Mouse (Mus musculus): ENCODE results near the gene Nxpe4. TPM values are rescaled to one million over a fixed set of nuclear protein-coding genes. Genes with fewer than 3 reads are reported as not detected.
"Not testable (repeated sequence)": the region's sequence is repeated elsewhere in the genome, so short reads cannot be mapped to it uniquely, and the experiment has no call there.

The Nxpe4 gene
- polyA plus RNA-seq, 1 experiment from 2014 or later, result 8.6 TPM

DNA sequence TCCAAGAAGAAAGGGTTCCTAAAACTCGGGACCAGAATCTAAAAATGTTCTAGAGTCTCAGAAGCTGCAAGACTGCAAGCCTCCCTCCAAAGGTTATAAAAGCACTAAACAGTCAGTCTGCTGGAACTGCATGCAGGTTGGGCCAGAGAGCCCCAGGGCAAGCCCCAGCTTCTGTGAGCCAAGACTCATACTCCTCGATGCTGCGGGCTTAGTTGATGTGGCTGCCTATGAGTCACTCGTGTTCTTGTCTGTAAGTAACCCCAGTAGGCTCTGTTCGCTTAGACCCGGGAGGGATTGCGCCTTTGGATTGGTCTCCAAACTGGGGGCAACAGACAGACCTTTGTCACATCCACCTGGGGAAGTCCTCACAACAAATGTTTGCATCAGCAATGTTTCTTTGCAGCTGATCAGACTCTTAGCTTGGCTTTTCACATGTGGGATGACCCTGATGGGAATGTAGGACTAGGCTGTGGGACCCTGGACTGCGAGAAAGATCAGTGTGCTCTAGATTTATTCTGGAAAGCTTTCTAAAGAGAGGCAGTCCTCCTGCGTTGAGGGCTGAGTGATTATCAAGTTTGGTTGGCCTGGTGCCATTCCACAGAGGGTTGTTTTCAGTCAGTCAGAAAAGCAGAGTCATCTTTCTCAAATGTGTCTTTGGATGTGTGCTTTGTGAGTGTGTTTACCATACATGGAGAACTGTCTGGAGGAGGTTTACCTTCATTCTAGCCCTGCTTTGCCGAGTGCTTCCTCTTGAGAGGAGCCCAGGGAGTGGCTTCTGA, 245.9 kb downstream of the Nxpe4 start:
- no peak overlapping the region for H3K27ac ChIP-seq (replicated peaks; ENCODE audit: low read depth, low read length)
- no peak for DNase-seq (ENCODE audit: low spot score)
- no peaks in the 10 kb centered on the region for H3K27me3 ChIP-seq (ENCODE audit: control insufficient read depth, insufficient read depth, low read length)
- ATAC-seq (replicated peaks; ENCODE audit: insufficient number of reproducible peaks, low FRiP score, low TSS enrichment, low read depth), result no peak
- H3K4me3 ChIP-seq (ENCODE audit: low read depth, low read length), result no peak overlapping the region
- 80% methylated on average over 10 of the region's 10 CpGs for WGBS
- no peaks in the 10 kb centered on the region for H3K36me3 ChIP-seq (replicated peaks; ENCODE audit: control insufficient read depth, insufficient read depth, low read depth, low read length)
- H3K4me2 ChIP-seq (ENCODE audit: low read depth, low read length), result no peak overlapping the region
- no peaks in the 10 kb centered on the region for H3K4me1 ChIP-seq (ENCODE audit: control insufficient read depth, insufficient read depth, low read length)
- H3K9me3 ChIP-seq (replicated peaks; ENCODE audit: control insufficient read depth, low read length), result no peaks in the 10 kb centered on the region
- H3K9ac ChIP-seq (replicated peaks; ENCODE audit: low read length), result no peak overlapping the region

DNA sequence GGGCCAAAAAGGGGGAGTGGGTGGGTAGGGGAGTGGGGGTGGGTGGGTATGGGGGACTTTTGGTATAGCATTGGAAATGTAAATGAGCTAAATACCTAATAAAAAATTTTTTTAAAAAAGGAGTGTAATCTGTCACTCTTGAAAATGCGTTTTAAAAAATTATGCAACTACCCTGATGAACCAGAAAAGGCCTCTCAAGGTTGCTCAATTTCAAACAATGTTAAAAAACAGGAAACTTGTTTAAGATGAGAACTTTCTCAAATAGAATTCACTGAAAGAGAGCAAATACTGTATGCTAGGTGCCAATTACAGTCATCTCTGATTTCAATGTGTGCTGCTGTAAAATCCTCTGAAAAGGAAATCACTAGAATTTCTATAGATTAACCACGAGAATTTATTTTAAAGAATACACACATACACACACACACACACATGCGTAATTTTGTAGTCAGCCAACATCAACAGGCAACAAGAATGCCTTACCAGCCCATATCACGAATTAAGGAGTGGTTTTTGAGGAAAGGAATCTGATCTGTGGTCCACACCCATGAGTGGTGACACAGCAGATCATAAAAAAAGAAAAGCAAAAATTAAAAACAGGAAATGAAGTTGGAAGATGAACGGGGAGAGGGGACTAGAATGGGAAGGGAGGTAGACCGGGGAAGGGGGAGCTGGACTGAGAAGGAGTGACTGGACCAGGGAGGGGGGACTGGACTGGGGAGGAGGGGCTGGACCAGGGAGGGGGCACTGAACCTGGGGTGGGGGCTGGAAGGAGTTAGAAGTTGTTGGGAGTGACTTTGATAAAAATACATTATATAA, 248.6 kb downstream of the Nxpe4 start:
- no peak overlapping the region for H3K4me2 ChIP-seq (ENCODE audit: low read depth, low read length)
- H3K9me3 ChIP-seq (replicated peaks; ENCODE audit: control insufficient read depth, low read length), result no peaks in the 10 kb centered on the region
- H3K4me1 ChIP-seq (ENCODE audit: control insufficient read depth, insufficient read depth, low read length), result no peaks in the 10 kb centered on the region
- 77% methylated on average over 6 of the region's 6 CpGs for WGBS
- H3K27ac ChIP-seq (replicated peaks; ENCODE audit: low read depth, low read length), result no peak overlapping the region
- DNase-seq (ENCODE audit: low spot score) (no peak), ATAC-seq (replicated peaks; ENCODE audit: insufficient number of reproducible peaks, low FRiP score, low TSS enrichment, low read depth) (no peak)
- H3K36me3 ChIP-seq (replicated peaks; ENCODE audit: control insufficient read depth, insufficient read depth, low read depth, low read length), result no peaks in the 10 kb centered on the region
- no peaks in the 10 kb centered on the region for H3K27me3 ChIP-seq (ENCODE audit: control insufficient read depth, insufficient read depth, low read length)
- H3K9ac ChIP-seq (replicated peaks; ENCODE audit: low read length), result no peak overlapping the region
- H3K4me3 ChIP-seq (ENCODE audit: low read depth, low read length), result no peak overlapping the region

DNA sequence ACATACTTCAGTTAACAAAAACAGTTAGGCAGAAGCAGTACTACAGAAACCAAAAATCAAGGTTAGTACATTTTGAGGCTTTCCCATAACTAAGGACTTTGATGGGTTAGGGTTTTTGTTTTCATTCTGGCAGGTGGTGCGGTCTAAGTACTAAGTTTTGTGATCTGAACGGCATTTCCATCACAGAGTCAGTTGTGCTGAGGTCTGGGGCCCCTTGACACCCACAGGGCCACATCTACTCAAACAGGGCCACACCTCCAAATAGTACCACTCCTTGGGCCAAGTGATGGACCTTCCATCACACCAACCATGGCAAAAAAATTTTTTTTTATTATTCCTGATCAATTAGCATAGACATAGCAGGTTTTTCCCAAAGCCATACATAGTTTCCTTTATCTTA, 251.8 kb downstream of the Nxpe4 start:
- Histone ChIP-seq H3K27me3 (ENCODE audit: control insufficient read depth, insufficient read depth, low read length) (no peaks in the 10 kb centered on the region), H3K4me2 (ENCODE audit: low read depth, low read length) (no peak overlapping the region), H3K36me3 (replicated peaks; ENCODE audit: control insufficient read depth, insufficient read depth, low read depth, low read length) (no peaks in the 10 kb centered on the region), H3K4me1 (ENCODE audit: control insufficient read depth, insufficient read depth, low read length) (no peaks in the 10 kb centered on the region), H3K9ac (replicated peaks; ENCODE audit: low read length) (no peak overlapping the region), H3K27ac (replicated peaks; ENCODE audit: low read depth, low read length) (no peak overlapping the region), H3K4me3 (ENCODE audit: low read depth, low read length) (no peak overlapping the region), H3K9me3 (replicated peaks; ENCODE audit: control insufficient read depth, low read length) (no peaks in the 10 kb centered on the region)
- WGBS, result 78% methylated on average over 2 of the region's 2 CpGs
- DNase-seq (ENCODE audit: low spot score), result no peak
- ATAC-seq (replicated peaks; ENCODE audit: insufficient number of reproducible peaks, low FRiP score, low TSS enrichment, low read depth), result no peak

DNA sequence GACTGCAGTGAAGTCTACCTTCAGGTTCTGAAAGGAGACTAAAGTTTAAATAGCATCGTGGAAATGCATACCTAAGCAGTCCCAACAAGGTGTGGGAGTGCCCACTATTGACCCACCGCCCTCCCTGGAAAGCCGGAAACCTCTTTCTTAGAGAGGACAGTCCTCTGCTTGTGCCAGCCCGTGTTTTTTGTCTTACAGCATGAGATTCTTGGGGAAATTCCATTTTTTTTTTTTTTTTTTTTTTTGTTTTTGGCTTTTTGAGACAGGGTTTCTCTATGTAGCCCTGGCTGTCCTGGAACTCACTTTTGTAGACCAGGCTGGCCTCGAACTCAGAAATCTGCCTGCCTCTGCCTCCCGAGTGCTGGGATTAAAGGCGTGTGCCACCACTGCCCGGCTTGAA, 255.5 kb downstream of the Nxpe4 start:
- not testable (repeated sequence) for H3K27me3 ChIP-seq (ENCODE audit: control insufficient read depth, insufficient read depth, low read length); H3K9me3 ChIP-seq (replicated peaks; ENCODE audit: control insufficient read depth, low read length); H3K4me3 ChIP-seq (ENCODE audit: low read depth, low read length); H3K27ac ChIP-seq (replicated peaks; ENCODE audit: low read depth, low read length); DNase-seq (ENCODE audit: low spot score); ATAC-seq (replicated peaks; ENCODE audit: insufficient number of reproducible peaks, low FRiP score, low TSS enrichment, low read depth); H3K9ac ChIP-seq (replicated peaks; ENCODE audit: low read length); H3K36me3 ChIP-seq (replicated peaks; ENCODE audit: control insufficient read depth, insufficient read depth, low read depth, low read length); H3K4me2 ChIP-seq (ENCODE audit: low read depth, low read length); H3K4me1 ChIP-seq (ENCODE audit: control insufficient read depth, insufficient read depth, low read length)
- 92% methylated on average over 8 of the region's 8 CpGs for WGBS

DNA sequence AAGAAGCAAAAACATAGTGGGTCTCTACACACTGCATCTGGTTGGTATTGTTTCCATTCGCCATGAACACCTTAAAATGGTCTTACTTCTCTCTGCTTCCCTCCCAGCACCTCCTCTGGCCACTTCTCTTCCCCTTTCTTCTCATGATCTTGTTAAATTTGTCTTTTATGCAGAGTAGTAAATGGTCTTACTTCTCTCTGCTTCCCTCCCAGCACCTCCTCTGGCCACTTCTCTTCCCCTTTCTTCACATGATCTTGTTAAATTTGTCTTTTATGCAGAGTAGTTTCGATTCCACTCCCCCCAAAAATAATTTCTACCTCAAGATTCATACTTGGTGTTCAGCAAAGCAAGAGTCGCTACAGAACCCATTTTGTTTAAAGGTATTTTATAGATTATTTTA, 256.2 kb downstream of the Nxpe4 start:
- Histone ChIP-seq H3K36me3 (replicated peaks; ENCODE audit: control insufficient read depth, insufficient read depth, low read depth, low read length) (no peaks in the 10 kb centered on the region), H3K4me2 (ENCODE audit: low read depth, low read length) (no peak overlapping the region), H3K4me3 (ENCODE audit: low read depth, low read length) (no peak overlapping the region), H3K27ac (replicated peaks; ENCODE audit: low read depth, low read length) (no peak overlapping the region), H3K4me1 (ENCODE audit: control insufficient read depth, insufficient read depth, low read length) (no peaks in the 10 kb centered on the region), H3K27me3 (ENCODE audit: control insufficient read depth, insufficient read depth, low read length) (no peaks in the 10 kb centered on the region), H3K9me3 (replicated peaks; ENCODE audit: control insufficient read depth, low read length) (no peaks in the 10 kb centered on the region), H3K9ac (replicated peaks; ENCODE audit: low read length) (no peak overlapping the region)
- 80% methylated on average over 3 of the region's 3 CpGs for WGBS
- no peak for DNase-seq (ENCODE audit: low spot score)
- no peak for ATAC-seq (replicated peaks; ENCODE audit: insufficient number of reproducible peaks, low FRiP score, low TSS enrichment, low read depth)

DNA sequence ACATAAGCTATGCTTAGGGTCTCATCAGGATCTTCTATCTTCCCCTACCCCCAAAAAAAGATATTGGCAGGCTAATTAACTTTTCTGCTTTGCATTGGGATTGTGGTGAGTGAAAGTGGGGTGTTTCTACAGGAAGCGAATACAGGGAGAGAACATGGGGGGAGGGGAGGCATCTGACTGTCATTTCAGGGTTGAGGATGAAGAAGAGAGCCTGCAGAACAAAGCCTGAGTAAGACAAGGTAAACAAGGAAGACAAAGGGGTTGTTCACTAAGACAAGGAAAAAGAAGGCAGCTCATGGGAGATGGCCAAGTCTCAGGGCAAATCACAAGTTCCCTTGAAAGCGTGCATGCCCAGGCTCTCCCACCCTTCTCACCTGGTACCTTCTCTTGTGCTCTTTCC, 256.6 kb downstream of the Nxpe4 start:
- DNase-seq (ENCODE audit: low spot score), result no peak
- no peak overlapping the region for H3K27ac ChIP-seq (replicated peaks; ENCODE audit: low read depth, low read length)
- H3K4me1 ChIP-seq (ENCODE audit: control insufficient read depth, insufficient read depth, low read length), result no peaks in the 10 kb centered on the region
- H3K4me2 ChIP-seq (ENCODE audit: low read depth, low read length), result no peak overlapping the region
- H3K36me3 ChIP-seq (replicated peaks; ENCODE audit: control insufficient read depth, insufficient read depth, low read depth, low read length), result no peaks in the 10 kb centered on the region
- WGBS, result 67% methylated on average over 2 of the region's 2 CpGs
- H3K9me3 ChIP-seq (replicated peaks; ENCODE audit: control insufficient read depth, low read length), result no peaks in the 10 kb centered on the region
- H3K9ac ChIP-seq (replicated peaks; ENCODE audit: low read length), result no peak overlapping the region
- no peak for ATAC-seq (replicated peaks; ENCODE audit: insufficient number of reproducible peaks, low FRiP score, low TSS enrichment, low read depth)
- no peaks in the 10 kb centered on the region for H3K27me3 ChIP-seq (ENCODE audit: control insufficient read depth, insufficient read depth, low read length)
- no peak overlapping the region for H3K4me3 ChIP-seq (ENCODE audit: low read depth, low read length)

DNA sequence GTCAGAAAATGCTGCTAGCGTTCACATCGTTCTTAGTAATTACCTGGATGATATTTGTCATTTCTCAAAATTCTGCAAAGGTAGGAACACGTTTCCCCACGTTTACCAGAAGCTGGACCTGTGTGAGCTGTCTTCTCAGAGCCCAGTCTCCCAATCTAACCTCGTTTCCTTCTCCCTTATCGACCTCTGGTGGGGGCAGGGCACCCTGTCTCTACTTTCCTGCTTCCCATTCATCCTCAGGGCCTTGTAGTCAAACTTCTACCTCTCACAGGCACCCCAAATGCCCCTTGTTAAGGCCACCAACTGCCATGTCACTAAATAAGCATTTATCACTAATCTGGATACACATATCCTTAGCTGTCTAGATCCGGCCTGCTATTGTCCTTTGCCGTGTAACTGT, 257.0 kb downstream of the Nxpe4 start:
- Histone ChIP-seq H3K27ac (replicated peaks; ENCODE audit: low read depth, low read length) (no peak overlapping the region), H3K27me3 (ENCODE audit: control insufficient read depth, insufficient read depth, low read length) (no peaks in the 10 kb centered on the region), H3K4me2 (ENCODE audit: low read depth, low read length) (no peak overlapping the region), H3K4me3 (ENCODE audit: low read depth, low read length) (no peak overlapping the region), H3K36me3 (replicated peaks; ENCODE audit: control insufficient read depth, insufficient read depth, low read depth, low read length) (no peaks in the 10 kb centered on the region), H3K9me3 (replicated peaks; ENCODE audit: control insufficient read depth, low read length) (no peaks in the 10 kb centered on the region), H3K9ac (replicated peaks; ENCODE audit: low read length) (no peak overlapping the region), H3K4me1 (ENCODE audit: control insufficient read depth, insufficient read depth, low read length) (no peaks in the 10 kb centered on the region)
- 66% methylated on average over 8 of the region's 8 CpGs for WGBS
- ATAC-seq (replicated peaks; ENCODE audit: insufficient number of reproducible peaks, low FRiP score, low TSS enrichment, low read depth), result no peak
- DNase-seq (ENCODE audit: low spot score), result no peak

DNA sequence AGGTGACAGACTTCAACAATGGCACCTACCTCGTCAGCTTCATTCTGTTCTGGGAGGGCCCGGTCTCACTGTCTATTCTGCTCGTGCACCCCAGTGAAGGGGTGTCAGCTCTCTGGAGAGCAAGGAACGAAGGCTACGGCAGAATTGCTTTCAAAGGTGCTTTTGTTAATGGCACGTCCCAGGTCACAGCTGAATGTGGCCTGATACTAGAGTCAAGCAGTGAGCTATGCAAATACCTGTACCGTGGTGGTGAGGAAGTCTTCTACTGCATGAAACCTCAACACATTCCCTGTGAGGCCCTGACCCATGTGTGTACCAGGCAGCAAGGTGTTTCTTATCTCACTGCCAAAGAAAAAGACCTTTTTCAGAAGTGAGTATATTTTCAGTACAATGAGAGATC, 258.6 kb downstream of the Nxpe4 start:
- H3K4me2 ChIP-seq (ENCODE audit: low read depth, low read length), result no peak overlapping the region
- H3K9ac ChIP-seq (replicated peaks; ENCODE audit: low read length), result no peak overlapping the region
- no peaks in the 10 kb centered on the region for H3K36me3 ChIP-seq (replicated peaks; ENCODE audit: control insufficient read depth, insufficient read depth, low read depth, low read length)
- 80% methylated on average over 7 of the region's 7 CpGs for WGBS
- H3K9me3 ChIP-seq (replicated peaks; ENCODE audit: control insufficient read depth, low read length), result no peaks in the 10 kb centered on the region
- H3K4me1 ChIP-seq (ENCODE audit: control insufficient read depth, insufficient read depth, low read length), result no peaks in the 10 kb centered on the region
- H3K27ac ChIP-seq (replicated peaks; ENCODE audit: low read depth, low read length), result no peak overlapping the region
- no peak for DNase-seq (ENCODE audit: low spot score)
- no peak overlapping the region for H3K4me3 ChIP-seq (ENCODE audit: low read depth, low read length)
- ATAC-seq (replicated peaks; ENCODE audit: insufficient number of reproducible peaks, low FRiP score, low TSS enrichment, low read depth), result no peak
- no peaks in the 10 kb centered on the region for H3K27me3 ChIP-seq (ENCODE audit: control insufficient read depth, insufficient read depth, low read length)

Data from embryonic facial prominence, embryonic 11.5 days (tissue).